In genomic region chr10:3995277-3995676, GRCm38 (mm10) we compare ENCODE assay signal across 13 mouse cellular contexts. TPM values are rescaled to one million over a fixed set of nuclear protein-coding genes. Genes with fewer than 3 reads are reported as not detected.
DNase-seq lines count a peak whose midpoint lies in the region; ATAC-seq and TF ChIP-seq lines count a peak whose summit lies in the region.
"Had no signal": no experiment of that assay in that cellular context is flagged by ENCODE, and none has a peak within 500 bp of the region (broad histone marks: within the 10 kb centered on the region; RNA-seq: fewer than 3 reads in every experiment).

No protein-coding gene starts in this region.

- peak; percentile 19 for TF ChIP-seq CTCF in left cerebral cortex, adult 2 months (IDR thresholded peaks at IDR 0.05)

- DNase-seq in CD4-positive, CD25-positive, alpha-beta regulatory T cell, adult 2 months (ENCODE audit: low read depth, low spot score): peak; percentile 38
- no peak for DNase-seq in left cerebral cortex, adult 2 months (ENCODE audit: extremely low spot score in 1 of 2, low spot score in 2 of 2)
- no peak for DNase-seq in left cerebral cortex, adult 9 months (ENCODE audit: low spot score in 2 of 2)
- peak; percentile 28 for DNase-seq in NIH3T3 (ENCODE audit: low read depth)
- DNase-seq in left cerebral cortex, adult 18-20 months (ENCODE audit: low spot score in 2 of 2): no peak
- DNase-seq in adrenal gland, postnatal 25 days: no peak
- DNase-seq: adrenal gland, adult 2 months; cerebellum, postnatal 10 days; lung, postnatal 36 days; right cerebral cortex, adult 18-20 months had no signal

- H3K27ac ChIP-seq in left cerebral cortex, adult 2 months: no peak overlapping the region
- H3K27ac ChIP-seq in liver, embryonic 16.5 days (ENCODE audit: low read length): peak overlapping the region; percentile 55; the same call in 1 of the 2 replicates

- H3K9ac ChIP-seq in liver, embryonic 16.5 days (ENCODE audit: low read depth, low read length): no peak overlapping the region
- H3K9ac ChIP-seq: heart, embryonic 12.5 days had no signal

- peaks cover 23% of the 10 kb centered on the region for H3K36me3 ChIP-seq in liver, embryonic 16.5 days (ENCODE audit: control insufficient read depth, insufficient read depth)

- H3K4me3 ChIP-seq in left cerebral cortex, adult 2 months: no peak overlapping the region
- H3K4me3 ChIP-seq in liver, embryonic 16.5 days (ENCODE audit: low read depth, low read length): no peak overlapping the region
- H3K4me3 ChIP-seq: heart, embryonic 12.5 days had no signal

- peaks cover 34% of the 10 kb centered on the region for H3K4me1 ChIP-seq in liver, embryonic 16.5 days (ENCODE audit: control insufficient read depth, low read depth, low read length)

- 69% methylated on average over 4 of the region's 4 CpGs for WGBS in liver, embryonic 16.5 days (ENCODE audit: insufficient replicate concordance)

- no peak overlapping the region for H3K4me2 ChIP-seq in liver, embryonic 16.5 days (ENCODE audit: low read depth, low read length)
- H3K4me2 ChIP-seq: heart, embryonic 12.5 days had no signal

- ATAC-seq in CD4-positive, CD25-positive, alpha-beta regulatory T cell, adult 4 months: no peak
- no peak for ATAC-seq in liver, embryonic 16.5 days (ENCODE audit: low read depth)

- H3K9me3 ChIP-seq in liver, embryonic 16.5 days (replicated peaks; ENCODE audit: control insufficient read depth, low read length): no peaks in the 10 kb centered on the region
- H3K9me3 ChIP-seq: heart, embryonic 12.5 days had no signal

- H3K27me3 ChIP-seq in liver, embryonic 16.5 days (ENCODE audit: control insufficient read depth, insufficient read depth, low read depth, low read length): no peaks in the 10 kb centered on the region
- H3K27me3 ChIP-seq: heart, embryonic 12.5 days had no signal

- intact Hi-C loops in left cerebral cortex, adult 2 months (cut with DNase I): no loop called here

RNA-seq across cellular contexts. Expression of gene Mthfd1l, which starts 22.4 kb away (rescaled TPM):
- 10 to 100 TPM; 13.4 to 21.5 TPM for polyA plus RNA-seq in CD4-positive, CD25-positive, alpha-beta regulatory T cell, adult 4 months (2017; shearing (Covaris generic))
- 1 to 10 TPM; 8.6 to 9.6 TPM for total RNA-seq in left cerebral cortex, adult 2 months (2021)
- 18.5 and 19.5 TPM in 2 replicates for polyA plus RNA-seq in liver, embryonic 16.5 days (2015; fragmentation: Nextera tagmentation; extraction: Ambion mirVana)
- total RNA-seq in left cerebral cortex, adult 18-20 months (2021): 1 to 10 TPM; 8.0 to 9.1 TPM
- total RNA-seq in adrenal gland, postnatal 25 days (2021): 10.0 and 10.1 TPM in 2 replicates

Comparison
In these comparisons a context has a peak if more than half of its experiments do, and no peak if none do; other contexts are left out.
1. DNase-seq: peak in CD4-positive, CD25-positive, alpha-beta regulatory T cell, adult 2 months (single experiment) and NIH3T3 (single experiment); none in left cerebral cortex, adult 2 months (0 of 2), left cerebral cortex, adult 9 months (0 of 2), left cerebral cortex, adult 18-20 months (0 of 2) and adrenal gland, postnatal 25 days (single experiment).